Mouse (Mus musculus): ENCODE results near the gene Gmds. TPM values are rescaled to one million over a fixed set of nuclear protein-coding genes. Genes with fewer than 3 reads are reported as not detected.

Gene Gmds
- polyA plus RNA-seq, 1 experiment = 21.2 TPM

DNA sequence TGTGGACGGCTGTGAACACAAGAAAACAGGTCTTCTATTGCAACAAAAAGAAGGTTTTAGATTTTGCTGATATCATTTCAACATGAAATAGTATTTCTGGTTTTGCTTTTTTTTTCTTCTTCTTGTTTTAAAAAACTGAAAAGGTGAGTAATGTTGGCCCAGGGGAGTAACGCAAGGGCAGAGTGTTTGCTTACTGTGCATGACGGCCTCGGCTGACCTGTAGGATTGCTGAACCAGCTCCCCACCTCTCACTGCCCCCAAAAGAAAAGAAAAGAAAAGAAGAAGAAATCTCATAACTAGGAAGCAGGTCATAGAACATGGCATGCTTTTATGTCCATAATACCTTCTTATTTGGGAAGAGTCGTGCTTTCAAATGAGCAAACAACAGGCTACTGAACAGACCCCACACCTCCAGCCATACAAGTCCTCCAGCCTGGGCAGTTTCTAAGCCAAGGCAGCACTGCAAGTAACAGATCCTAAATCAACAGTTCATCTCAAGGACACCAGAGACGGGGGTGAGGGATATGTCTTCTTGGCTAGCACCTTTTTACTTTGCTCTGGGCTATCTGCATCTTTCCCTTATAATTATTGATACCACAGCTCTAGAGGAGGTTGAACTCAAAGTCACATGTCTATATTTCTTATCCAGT lies 303.6 kb downstream of the Gmds start:
- WGBS = 93% methylated on average over 6 of the region's 6 CpGs

GRCm38 (mm10) chr13:32034139-32034538 lies 304.4 kb downstream of the Gmds start:
- Histone ChIP-seq H3K27ac (ENCODE audit: control insufficient read depth, insufficient read depth, low read length) (no peak overlapping the region), H3K4me1 (replicated peaks; ENCODE audit: control insufficient read depth, insufficient read depth, low read length) (no peaks in the 10 kb centered on the region), H3K27me3 (ENCODE audit: control insufficient read depth, insufficient read depth, low read length) (no peaks in the 10 kb centered on the region), H3K36me3 (ENCODE audit: control insufficient read depth, insufficient read depth, low read length) (no peaks in the 10 kb centered on the region), H3K4me3 (ENCODE audit: control insufficient read depth, insufficient read depth, low read length) (no peak overlapping the region)
- no peak for DNase-seq
- no peak for TF ChIP-seq POLR2A (IDR thresholded peaks at IDR 0.05; ENCODE audit: control insufficient read depth, extremely low read depth, insufficient read depth, low read length, poor library complexity)
- no peak for TF ChIP-seq CTCF (IDR thresholded peaks at IDR 0.05; ENCODE audit: borderline replicate concordance, control insufficient read depth, extremely low read depth, insufficient read depth, low read length, poor library complexity)
- 93% methylated on average over 8 of the region's 8 CpGs for WGBS

More for the DNA sequence above, 303.6 kb downstream of the Gmds start:
- no peak overlapping the region for H3K4me3 ChIP-seq (ENCODE audit: control insufficient read depth, insufficient read depth, low read length)
- H3K36me3 ChIP-seq (ENCODE audit: control insufficient read depth, insufficient read depth, low read length) = no peaks in the 10 kb centered on the region
- no peak overlapping the region for H3K27ac ChIP-seq (ENCODE audit: control insufficient read depth, insufficient read depth, low read length)
- no peaks in the 10 kb centered on the region for H3K27me3 ChIP-seq (ENCODE audit: control insufficient read depth, insufficient read depth, low read length)
- H3K4me1 ChIP-seq (replicated peaks; ENCODE audit: control insufficient read depth, insufficient read depth, low read length) = no peaks in the 10 kb centered on the region
- DNase-seq = no peak
- no peak for TF ChIP-seq POLR2A (IDR thresholded peaks at IDR 0.05; ENCODE audit: control insufficient read depth, extremely low read depth, insufficient read depth, low read length, poor library complexity)
- TF ChIP-seq CTCF (IDR thresholded peaks at IDR 0.05; ENCODE audit: borderline replicate concordance, control insufficient read depth, extremely low read depth, insufficient read depth, low read length, poor library complexity) = no peak

DNA sequence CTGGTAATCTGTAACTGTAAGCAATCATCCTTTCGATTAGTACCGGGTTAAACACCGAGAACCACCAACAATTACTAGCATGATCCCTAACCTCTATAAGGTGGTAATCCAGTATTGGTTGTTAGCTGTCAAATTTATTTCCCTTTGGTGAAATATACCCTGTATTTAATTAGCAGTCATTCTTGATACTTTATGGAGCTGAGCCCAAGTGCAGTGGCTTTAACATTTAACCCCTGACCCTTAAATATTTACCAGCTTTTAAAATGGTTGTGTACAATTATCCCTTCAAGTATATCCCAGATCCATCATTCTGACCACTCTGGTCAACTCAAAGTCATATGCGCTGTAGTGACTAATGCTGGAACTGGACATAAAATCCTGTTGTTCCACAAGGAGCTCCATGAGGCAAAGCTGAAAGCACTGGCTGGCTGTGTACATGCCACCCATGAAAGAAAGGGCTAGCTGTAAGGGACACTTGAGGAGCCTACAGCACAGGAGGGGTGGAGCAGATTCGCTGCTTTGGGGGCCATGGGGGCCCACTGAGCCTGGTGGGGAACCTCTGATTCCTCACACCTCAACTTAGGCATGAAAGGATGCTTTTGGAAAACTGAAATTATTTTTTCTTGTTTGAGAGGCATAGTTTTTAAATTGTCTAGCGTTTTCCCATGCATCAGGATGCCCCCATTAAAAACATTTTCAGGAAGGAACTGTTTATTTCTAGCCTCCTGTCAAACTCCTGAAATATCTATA lies 312.1 kb downstream of the Gmds start:
- H3K36me3 ChIP-seq (ENCODE audit: control insufficient read depth, insufficient read depth, low read length) = no peaks in the 10 kb centered on the region
- TF ChIP-seq POLR2A (IDR thresholded peaks at IDR 0.05; ENCODE audit: control insufficient read depth, extremely low read depth, insufficient read depth, low read length, poor library complexity) (no peak), CTCF (IDR thresholded peaks at IDR 0.05; ENCODE audit: borderline replicate concordance, control insufficient read depth, extremely low read depth, insufficient read depth, low read length, poor library complexity) (no peak)
- no peak for DNase-seq
- H3K4me1 ChIP-seq (replicated peaks; ENCODE audit: control insufficient read depth, insufficient read depth, low read length) = no peaks in the 10 kb centered on the region
- 96% methylated on average over 6 of the region's 6 CpGs for WGBS
- H3K4me3 ChIP-seq (ENCODE audit: control insufficient read depth, insufficient read depth, low read length) = no peak overlapping the region
- no peak overlapping the region for H3K27ac ChIP-seq (ENCODE audit: control insufficient read depth, insufficient read depth, low read length)
- H3K27me3 ChIP-seq (ENCODE audit: control insufficient read depth, insufficient read depth, low read length) = no peaks in the 10 kb centered on the region

- TF ChIP-seq POLR2A (IDR thresholded peaks at IDR 0.05; ENCODE audit: control insufficient read depth, extremely low read depth, insufficient read depth, low read length, poor library complexity) = no peak
- TF ChIP-seq CTCF (IDR thresholded peaks at IDR 0.05; ENCODE audit: borderline replicate concordance, control insufficient read depth, extremely low read depth, insufficient read depth, low read length, poor library complexity) = no peak
- no peaks in the 10 kb centered on the region for H3K4me1 ChIP-seq (replicated peaks; ENCODE audit: control insufficient read depth, insufficient read depth, low read length)
- no peak overlapping the region for H3K27ac ChIP-seq (ENCODE audit: control insufficient read depth, insufficient read depth, low read length)
- no peaks in the 10 kb centered on the region for H3K36me3 ChIP-seq (ENCODE audit: control insufficient read depth, insufficient read depth, low read length)
- no peak for DNase-seq
- H3K27me3 ChIP-seq (ENCODE audit: control insufficient read depth, insufficient read depth, low read length) = no peaks in the 10 kb centered on the region
- no peak overlapping the region for H3K4me3 ChIP-seq (ENCODE audit: control insufficient read depth, insufficient read depth, low read length)
Observed at GRCm38 (mm10) chr13:32024822-32025221, 313.7 kb downstream of the Gmds start.

- TF ChIP-seq CTCF (IDR thresholded peaks at IDR 0.05; ENCODE audit: borderline replicate concordance, control insufficient read depth, extremely low read depth, insufficient read depth, low read length, poor library complexity) (no peak), POLR2A (IDR thresholded peaks at IDR 0.05; ENCODE audit: control insufficient read depth, extremely low read depth, insufficient read depth, low read length, poor library complexity) (no peak)
Observed at GRCm38 (mm10) chr13:32020455-32021249, 317.9 kb downstream of the Gmds start.

GRCm38 (mm10) chr13:32019256-32019620 lies 319.3 kb downstream of the Gmds start:
- TF ChIP-seq CTCF (IDR thresholded peaks at IDR 0.05; ENCODE audit: borderline replicate concordance, control insufficient read depth, extremely low read depth, insufficient read depth, low read length, poor library complexity) = no peak
- TF ChIP-seq POLR2A (IDR thresholded peaks at IDR 0.05; ENCODE audit: control insufficient read depth, extremely low read depth, insufficient read depth, low read length, poor library complexity) = no peak
- no peaks in the 10 kb centered on the region for H3K36me3 ChIP-seq (ENCODE audit: control insufficient read depth, insufficient read depth, low read length)
- H3K27me3 ChIP-seq (ENCODE audit: control insufficient read depth, insufficient read depth, low read length) = no peaks in the 10 kb centered on the region
- H3K4me3 ChIP-seq (ENCODE audit: control insufficient read depth, insufficient read depth, low read length) = no peak overlapping the region
- no peaks in the 10 kb centered on the region for H3K4me1 ChIP-seq (replicated peaks; ENCODE audit: control insufficient read depth, insufficient read depth, low read length)
- no peak for DNase-seq
- H3K27ac ChIP-seq (ENCODE audit: control insufficient read depth, insufficient read depth, low read length) = no peak overlapping the region

More at GRCm38 (mm10) chr13:32020455-32021249, 317.9 kb downstream of the Gmds start:
- Histone ChIP-seq H3K27me3 (ENCODE audit: control insufficient read depth, insufficient read depth, low read length) (no peaks in the 10 kb centered on the region), H3K4me3 (ENCODE audit: control insufficient read depth, insufficient read depth, low read length) (no peak overlapping the region), H3K36me3 (ENCODE audit: control insufficient read depth, insufficient read depth, low read length) (no peaks in the 10 kb centered on the region), H3K27ac (ENCODE audit: control insufficient read depth, insufficient read depth, low read length) (no peak overlapping the region), H3K4me1 (replicated peaks; ENCODE audit: control insufficient read depth, insufficient read depth, low read length) (no peaks in the 10 kb centered on the region)
- WGBS = 90% methylated on average over 6 of the region's 6 CpGs
- no peak for DNase-seq

Data from thymus, adult 2 months (tissue).